Mouse (Mus musculus) ES-Bruce4 (cell line): ENCODE data around the gene Scamp4.

ENCODE experiments used
- CTCF ChIP-seq: IDR thresholded peaks from one replicate; pipeline ENCODE4 v1.8.1; 2011; ENCODE audit warnings: low read depth, low read length
- EP300 ChIP-seq: IDR thresholded peaks from 2 replicates; pipeline ENCODE4 v1.6.1; 2011; ENCODE audit warnings: low read depth, low read length; ENCODE audit not compliant: insufficient read depth

DNA sequence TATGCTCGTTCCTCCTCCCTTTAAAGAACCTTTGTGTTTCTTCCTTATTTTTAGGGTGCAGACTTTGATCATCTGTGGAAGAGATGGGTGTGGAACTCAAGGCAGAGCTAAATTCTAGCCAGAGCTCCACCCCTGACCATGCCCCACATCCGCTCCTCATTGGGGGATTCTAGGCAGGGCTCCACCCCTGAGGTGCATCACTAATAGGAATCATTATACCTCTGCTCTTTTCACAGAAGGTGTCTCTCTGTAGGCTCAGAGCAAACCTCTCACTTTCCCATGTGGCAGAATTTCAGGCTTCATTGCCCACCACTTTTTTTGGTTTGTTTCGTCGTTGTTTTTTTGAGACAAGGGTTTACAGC lies 56.1 kb downstream of the Scamp4 start:
- TF ChIP-seq EP300 (no peak), CTCF (no peak)
